Mouse (Mus musculus) heart, embryonic 11.5 days (tissue): ENCODE results near the gene Zfp12. TPM values are rescaled to one million over a fixed set of nuclear protein-coding genes. Genes with fewer than 3 reads are reported as not detected.

ENCODE experiments used
- ATAC-seq: fragments of 200-750 bp; cut with Nextera tagmentation; replicated peaks from 2 replicates; pipeline ENCODE4 v1.8.0; 2017; ENCODE audit warnings: moderate library complexity; ENCODE audit not compliant: insufficient number of reproducible peaks, low FRiP score, low TSS enrichment
- H3K27ac ChIP-seq: fragments of 300-500 bp; sonication (generic); 2 replicates; pipeline ENCODE4 v1.5.1; 2014; ENCODE audit warnings: mild to moderate bottlenecking, low read depth, low read length
- H3K27me3 ChIP-seq: fragments of 300-500 bp; sonication (generic); 2 replicates; pipeline ENCODE4 v1.6.1; 2014; ENCODE audit warnings: mild to moderate bottlenecking, low read length, mixed read lengths; ENCODE audit not compliant: control insufficient read depth, insufficient read depth
- H3K36me3 ChIP-seq: fragments of 300-500 bp; sonication (generic); 2 replicates; pipeline ENCODE4 v1.6.1; 2014; ENCODE audit warnings: mild to moderate bottlenecking, low read length, moderate library complexity, mixed read lengths; ENCODE audit not compliant: control insufficient read depth, insufficient read depth
- H3K4me1 ChIP-seq: fragments of 300-500 bp; sonication (generic); 2 replicates; pipeline ENCODE4 v1.6.1; 2014; ENCODE audit warnings: low read length; ENCODE audit not compliant: control insufficient read depth, insufficient read depth
- H3K4me2 ChIP-seq: fragments of 300-500 bp; sonication (generic); 2 replicates; pipeline ENCODE4 v1.6.1; 2014; ENCODE audit warnings: mild to moderate bottlenecking, moderate library complexity
- H3K4me3 ChIP-seq: fragments of 300-500 bp; sonication (generic); 2 replicates; pipeline ENCODE4 v1.5.1; 2014; ENCODE audit warnings: low read depth, low read length
- H3K9ac ChIP-seq: fragments of 300-500 bp; sonication (generic); 2 replicates; pipeline ENCODE4 v1.6.1; 2014; ENCODE audit warnings: mild to moderate bottlenecking, low read depth, low read length, moderate library complexity
- H3K9me3 ChIP-seq: fragments of 300-500 bp; sonication (generic); replicated peaks from 2 replicates; pipeline ENCODE4 v1.6.1; 2016; ENCODE audit warnings: low read length; ENCODE audit not compliant: control insufficient read depth
- WGBS: fragments of 180-500 bp; shearing (Covaris S2); extraction: QIAGEN DNeasy Blood & Tissue Kit; methylation state at CpG from one replicate; pipeline ENCODE4 v1.1.7; 2014; ENCODE audit not compliant: insufficient replicate concordance; 5-methylcytosine and 5-hydroxymethylcytosine counted together
- polyA plus RNA-seq: library from polyadenylated mRNA; unstranded; fragments of >200 nt; fragmentation: Nextera tagmentation; extraction: Ambion mirVana; gene quantifications from 2 replicates; pipeline ENCODE4 v1.2.1, GENCODE M21; 2014

Gene Zfp12
- polyA plus RNA-seq, 1 experiment from 2014 or later: 9.2 TPM

GRCm38 (mm10) chr5:143269363-143270150 is 34.6 kb downstream of the Zfp12 start, which contains the start of gene Zfp316:
TSS of gene Zfp316 (minus strand) at chr5:143270022.
- WGBS: under 1% methylated on average over 56 of the region's 79 CpGs
- Histone ChIP-seq H3K9me3 (no peaks in the 10 kb centered on the region), H3K4me3 (peak within 1 kb of the TSS; percentile 76), H3K27me3 (no peaks in the 10 kb centered on the region), H3K4me1 (peaks cover 10% of the 10 kb centered on the region), H3K27ac (no peak within 1 kb of the TSS; the same call in 1 of the 2 replicates), H3K36me3 (no peaks in the 10 kb centered on the region), H3K9ac (peak within 1 kb of the TSS; percentile 79), H3K4me2 (peak within 1 kb of the TSS; percentile 96)
- ATAC-seq: peak; percentile 60

GRCm38 (mm10) chr5:143270151-143270519 is 35.2 kb downstream of the Zfp12 start:
- Histone ChIP-seq H3K9ac (peak overlapping the region; percentile 79), H3K27ac (no peak overlapping the region), H3K36me3 (no peaks in the 10 kb centered on the region), H3K4me2 (peak overlapping the region; percentile 96), H3K4me1 (peaks cover 10% of the 10 kb centered on the region), H3K9me3 (no peaks in the 10 kb centered on the region), H3K27me3 (no peaks in the 10 kb centered on the region), H3K4me3 (peak overlapping the region; percentile 76)
- ATAC-seq: no peak
- WGBS: 7% methylated on average over 12 of the region's 12 CpGs

- Histone ChIP-seq H3K27ac (no peak overlapping the region), H3K4me3 (no peak overlapping the region), H3K36me3 (no peaks in the 10 kb centered on the region), H3K9me3 (no peaks in the 10 kb centered on the region), H3K9ac (no peak overlapping the region), H3K4me2 (no peak overlapping the region), H3K4me1 (peaks cover 10% of the 10 kb centered on the region), H3K27me3 (peaks cover 4% of the 10 kb centered on the region; the same call in 1 of the 2 replicates)
- 67% methylated on average over 6 of the region's 6 CpGs for WGBS
- no peak for ATAC-seq
Observed at GRCm38 (mm10) chr5:143271642-143272041, 36.7 kb downstream of the Zfp12 start.

- ATAC-seq: no peak
- Histone ChIP-seq H3K27ac (no peak overlapping the region), H3K9me3 (no peaks in the 10 kb centered on the region), H3K4me1 (peaks cover 10% of the 10 kb centered on the region), H3K27me3 (peaks cover 4% of the 10 kb centered on the region; the same call in 1 of the 2 replicates), H3K4me2 (no peak overlapping the region), H3K4me3 (no peak overlapping the region), H3K36me3 (no peaks in the 10 kb centered on the region), H3K9ac (no peak overlapping the region)
- WGBS: 75% methylated on average over 3 of the region's 3 CpGs
Observed at GRCm38 (mm10) chr5:143272108-143272507, 37.1 kb downstream of the Zfp12 start.

GRCm38 (mm10) chr5:143272540-143273330 is 37.8 kb downstream of the Zfp12 start:
- Histone ChIP-seq H3K27ac (no peak overlapping the region), H3K4me3 (no peak overlapping the region), H3K4me1 (peaks cover 10% of the 10 kb centered on the region), H3K4me2 (no peak overlapping the region), H3K36me3 (no peaks in the 10 kb centered on the region), H3K9ac (no peak overlapping the region), H3K9me3 (no peaks in the 10 kb centered on the region), H3K27me3 (peaks cover 8% of the 10 kb centered on the region)
- WGBS: 86% methylated on average over 16 of the region's 16 CpGs
- ATAC-seq: no peak

- no peak overlapping the region for H3K27ac ChIP-seq
- no peaks in the 10 kb centered on the region for H3K36me3 ChIP-seq
- H3K4me1 ChIP-seq: no peaks in the 10 kb centered on the region
- no peak for ATAC-seq
- H3K4me3 ChIP-seq: no peak overlapping the region
- H3K9me3 ChIP-seq: no peaks in the 10 kb centered on the region
- H3K27me3 ChIP-seq: peaks cover 24% of the 10 kb centered on the region
- H3K9ac ChIP-seq: no peak overlapping the region
- no peak overlapping the region for H3K4me2 ChIP-seq
- 53% methylated on average over 5 of the region's 5 CpGs for WGBS
Observed at GRCm38 (mm10) chr5:143275761-143276160, 40.8 kb downstream of the Zfp12 start.

- Histone ChIP-seq H3K9ac (no peak overlapping the region), H3K4me3 (no peak overlapping the region), H3K4me1 (no peaks in the 10 kb centered on the region), H3K27me3 (peaks cover 34% of the 10 kb centered on the region), H3K9me3 (no peaks in the 10 kb centered on the region), H3K4me2 (no peak overlapping the region), H3K36me3 (no peaks in the 10 kb centered on the region), H3K27ac (no peak overlapping the region)
- no peak for ATAC-seq
- WGBS: 44% methylated on average over 10 of the region's 10 CpGs
Observed at GRCm38 (mm10) chr5:143279247-143279646, 44.3 kb downstream of the Zfp12 start.

GRCm38 (mm10) chr5:143284762-143285161 is 49.8 kb downstream of the Zfp12 start:
- Histone ChIP-seq H3K27me3 (peaks cover 64% of the 10 kb centered on the region), H3K4me3 (no peak overlapping the region), H3K9me3 (no peaks in the 10 kb centered on the region), H3K4me2 (no peak overlapping the region), H3K36me3 (no peaks in the 10 kb centered on the region), H3K27ac (no peak overlapping the region), H3K4me1 (peaks cover 11% of the 10 kb centered on the region), H3K9ac (no peak overlapping the region)
- WGBS: 48% methylated on average over 6 of the region's 6 CpGs
- ATAC-seq: no peak
